Mouse (Mus musculus) spleen, adult 18-20 months (tissue): Measurements from ENCODE around the gene Gpr132.
A peak's percentile ranks its signal among the peaks of the same experiment; 100 is the strongest.

Experiments
- DNase-seq, 2 experiments: peaks; one replicate each; pipeline ENCODE4 v3.0.0; 2022; ENCODE audit warnings: mixed read lengths in 2 of 2

The Gpr132 gene

DNA sequence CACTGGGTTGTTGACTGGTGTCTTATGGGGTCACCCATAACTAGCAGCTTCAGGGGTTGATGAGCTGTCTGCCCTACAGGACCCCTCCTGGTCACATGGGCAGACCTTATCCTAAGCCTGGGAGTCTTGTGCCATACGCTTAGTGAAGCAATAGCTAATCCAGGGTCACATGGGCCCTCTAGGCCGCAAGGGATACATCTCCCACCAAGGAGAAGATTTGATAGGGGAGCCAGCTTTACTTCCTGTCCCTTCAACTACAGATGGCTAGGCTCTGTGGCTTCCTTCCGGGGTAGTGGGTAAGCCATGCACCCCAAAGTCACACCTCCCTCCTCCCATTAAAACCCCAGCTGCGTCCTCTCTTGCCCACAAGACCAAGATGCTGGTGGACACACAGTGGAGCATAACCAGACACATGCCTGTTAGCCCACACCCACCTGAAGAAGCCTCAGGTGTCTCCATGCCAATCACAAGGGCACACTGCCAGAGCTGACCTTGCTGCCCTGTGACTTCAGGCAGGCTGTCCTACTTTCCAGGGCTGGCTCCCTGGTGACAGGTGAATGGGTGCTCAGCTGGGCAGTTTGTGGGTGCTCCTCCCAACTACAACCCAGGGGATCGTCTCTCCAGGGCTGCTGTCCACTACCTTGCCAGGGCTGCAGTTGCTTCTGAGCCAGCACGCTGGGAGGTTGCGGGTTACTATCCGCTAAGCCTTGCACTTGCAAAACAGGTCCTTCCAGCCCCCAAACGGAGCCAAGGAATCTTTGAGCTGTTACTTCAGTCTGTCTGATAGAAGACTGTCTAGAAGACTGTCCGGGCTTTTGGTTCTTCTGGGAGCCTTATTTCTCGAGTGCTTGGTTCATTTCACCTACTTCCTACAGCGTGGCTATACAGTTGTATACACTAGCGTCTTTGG, at the start of gene Gpr132:
Gene Gpr132 (minus strand): TSS at position 51 of the 910 bp plus-strand sequence.
- DNase-seq: no peak

DNA sequence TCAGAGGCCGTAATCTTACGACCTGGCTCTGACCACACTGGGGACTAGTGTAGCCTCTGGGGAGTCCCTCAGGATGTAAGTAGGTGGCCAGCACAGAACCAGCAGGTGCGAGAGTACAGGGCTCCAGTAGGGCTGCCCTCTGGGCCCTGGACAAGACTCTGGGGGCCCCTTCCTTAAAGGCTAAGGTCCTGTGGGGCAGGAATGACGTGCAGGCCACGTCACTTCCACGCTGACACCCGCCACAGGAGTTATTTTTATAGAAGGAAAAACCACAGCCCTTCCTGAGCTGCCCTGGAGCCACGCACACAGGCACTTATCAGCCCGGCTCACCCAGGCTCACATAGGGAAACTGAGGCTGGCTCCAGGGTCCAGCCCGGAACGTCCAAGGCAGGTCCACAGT, 49.5 kb upstream of the Gpr132 start:
- DNase-seq: no peak

DNA sequence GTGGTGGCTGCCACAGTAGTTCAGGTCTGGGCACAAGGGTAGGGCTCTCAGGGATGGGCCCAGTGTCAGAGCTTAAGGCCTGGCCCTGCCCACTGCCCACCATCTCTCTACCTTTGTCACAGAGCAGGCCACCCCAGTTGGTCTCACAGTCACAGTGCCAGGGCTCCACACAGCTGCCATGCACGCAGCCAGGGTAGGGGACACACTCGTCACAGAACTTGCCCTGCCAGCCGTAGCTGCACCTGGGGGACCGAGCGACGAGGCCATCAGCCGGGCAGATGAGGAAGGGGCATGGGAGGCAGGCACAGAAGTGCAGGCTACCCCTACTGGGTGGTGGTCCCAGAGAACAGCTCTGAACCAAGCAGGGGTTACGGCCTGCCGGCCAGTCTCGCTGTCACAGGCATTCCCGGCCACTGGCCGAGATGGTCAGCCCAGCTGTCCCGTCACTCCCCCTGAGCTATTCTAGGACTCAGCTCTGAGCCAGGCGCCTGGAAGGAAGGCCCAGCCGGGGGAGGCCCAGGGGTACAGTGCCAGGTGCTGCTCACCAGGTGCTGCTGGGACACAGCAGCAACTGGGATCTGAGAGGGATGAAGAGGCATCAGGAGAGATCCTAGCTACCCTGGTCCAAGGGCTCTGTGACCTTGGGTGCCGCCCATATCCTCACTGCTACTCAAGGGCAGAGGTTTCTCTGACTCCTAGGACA, 48.8 kb upstream of the Gpr132 start:
- no peak for DNase-seq

DNA sequence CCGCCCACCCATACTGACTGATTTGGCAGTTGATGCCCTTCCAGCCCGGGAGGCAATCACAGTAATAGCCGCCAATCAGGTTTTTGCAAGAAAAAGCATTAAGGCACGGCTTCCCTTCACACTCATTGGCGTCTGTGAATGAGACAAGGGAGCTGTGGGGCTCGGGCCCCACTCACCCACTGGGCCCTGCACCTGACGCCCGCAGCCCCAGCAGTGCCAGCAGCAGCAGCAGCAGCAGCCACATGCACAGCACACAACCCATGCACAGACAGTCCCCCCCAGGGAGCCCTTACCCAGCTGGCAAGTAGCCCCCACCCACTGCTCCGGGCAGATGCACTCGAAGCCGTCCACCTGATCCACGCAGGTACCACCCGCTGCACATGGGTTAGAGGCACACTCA, 47.6 kb upstream of the Gpr132 start:
- DNase-seq: no peak

DNA sequence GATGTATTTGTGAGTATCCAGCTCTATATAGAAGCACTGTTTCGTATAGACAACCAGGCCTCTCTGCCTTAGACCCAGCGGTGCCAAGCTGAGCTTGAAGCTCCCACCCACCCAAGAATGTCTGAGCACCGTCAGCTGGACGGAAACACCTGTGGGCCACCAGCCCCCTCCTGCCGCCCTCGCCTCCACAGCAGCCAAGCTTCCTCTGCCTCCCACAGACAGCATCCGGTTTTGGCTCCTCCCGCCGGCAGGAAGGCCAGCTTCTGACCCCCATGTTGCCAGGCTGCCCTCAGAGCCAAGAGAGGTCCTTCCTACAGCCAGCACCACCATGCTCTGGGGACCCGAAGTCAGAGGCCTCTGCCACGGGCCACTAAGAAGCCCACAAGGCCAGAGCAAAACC, 46.5 kb upstream of the Gpr132 start:
- DNase-seq: no peak

DNA sequence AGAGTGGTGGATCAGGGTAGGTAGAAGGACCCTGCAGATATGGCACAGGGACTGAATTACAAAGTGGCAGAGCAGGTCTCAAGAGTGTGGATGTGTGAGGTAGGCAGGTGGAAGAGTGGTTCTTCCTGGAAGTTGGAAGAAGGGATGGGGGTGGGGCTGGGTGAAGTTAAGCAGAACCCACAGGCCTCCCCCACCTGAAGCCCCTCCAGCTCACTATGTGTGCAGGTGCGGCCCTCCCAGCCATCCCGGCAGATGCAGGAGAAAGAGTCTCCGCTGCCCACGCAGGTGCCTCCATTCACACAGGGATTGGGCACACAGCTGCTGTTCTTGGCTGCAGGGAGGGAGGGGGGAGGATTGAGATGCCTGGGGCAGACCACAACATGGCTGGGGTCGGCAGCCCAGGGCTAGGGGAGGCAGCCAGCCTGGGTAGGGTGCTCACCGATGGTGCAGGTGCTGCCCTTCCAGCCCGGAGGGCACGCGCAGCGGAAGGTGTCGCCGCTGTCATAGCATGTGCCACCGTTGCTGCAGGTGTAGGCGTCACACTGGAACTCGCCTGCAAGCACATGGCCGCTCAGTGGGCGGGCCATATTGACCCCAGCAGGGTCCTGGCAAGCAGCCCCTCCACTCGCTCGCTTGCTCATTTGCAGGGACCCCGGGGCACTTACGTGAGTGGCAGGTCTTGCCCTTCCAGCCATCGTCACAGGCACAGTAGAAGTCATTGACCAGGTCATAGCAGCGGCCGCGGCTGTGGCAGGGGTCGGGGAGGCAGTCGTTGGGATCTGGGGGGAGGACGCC, 45.1 kb upstream of the Gpr132 start:
- DNase-seq: no peak

DNA sequence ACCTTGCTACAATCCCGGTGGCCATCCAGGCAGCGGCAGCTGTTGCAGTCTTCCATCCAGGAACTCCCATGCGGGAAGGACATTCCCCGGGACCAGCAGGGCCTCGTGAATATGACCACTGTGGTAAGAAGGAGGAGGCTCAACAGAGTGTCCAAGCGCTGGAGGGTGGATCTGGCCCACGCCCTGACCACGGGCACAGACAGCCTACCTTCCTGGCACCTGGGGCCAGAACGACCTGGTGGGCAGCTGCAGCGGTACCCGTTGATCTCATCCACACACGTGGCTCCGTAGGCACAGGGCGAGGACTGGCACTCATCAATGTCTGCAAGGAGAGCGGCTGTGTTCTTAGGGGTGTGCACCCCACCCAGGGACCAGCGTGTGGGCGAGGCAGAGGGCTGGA, 43.7 kb upstream of the Gpr132 start:
- DNase-seq: no peak

DNA sequence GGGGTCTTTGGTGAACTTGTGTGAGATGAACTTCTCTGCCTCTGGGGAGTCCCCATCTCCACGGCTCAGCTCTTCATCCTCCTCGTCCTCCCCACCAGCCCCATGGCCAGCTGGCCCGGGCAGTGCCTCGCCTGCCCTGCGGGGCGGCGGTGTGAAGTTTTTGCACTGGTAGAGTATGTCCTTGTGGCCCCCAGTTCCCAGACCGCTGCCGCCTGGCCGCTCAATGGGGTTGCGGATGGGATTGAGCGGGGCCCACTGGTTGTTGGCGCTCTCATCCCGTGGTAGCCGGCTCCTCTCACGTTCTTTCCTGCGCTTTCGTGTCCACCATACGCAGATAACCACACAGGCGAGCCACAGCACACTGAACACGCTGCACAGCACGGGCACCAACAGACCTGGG, 41.0 kb upstream of the Gpr132 start:
- DNase-seq: no peak

DNA sequence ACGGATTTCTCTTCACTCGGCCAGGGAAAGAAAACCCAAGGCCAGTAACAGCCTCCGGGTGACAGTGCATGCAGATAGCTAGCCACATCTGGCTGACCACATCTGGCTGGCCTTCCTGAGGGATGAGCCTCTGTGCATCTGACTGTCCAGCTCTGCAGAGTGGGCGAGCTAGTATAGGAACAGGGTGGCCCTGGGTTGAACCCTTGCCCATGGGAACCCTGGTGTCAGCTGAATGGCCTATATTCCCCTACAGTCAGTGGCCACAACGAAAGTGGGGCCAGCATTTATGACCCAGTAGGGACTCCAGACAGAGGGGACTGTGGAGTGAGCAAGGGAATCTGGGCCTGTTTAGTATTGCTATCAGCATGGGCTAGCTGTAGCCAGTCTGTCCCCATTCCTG, 37.0 kb upstream of the Gpr132 start:
- no peak for DNase-seq

DNA sequence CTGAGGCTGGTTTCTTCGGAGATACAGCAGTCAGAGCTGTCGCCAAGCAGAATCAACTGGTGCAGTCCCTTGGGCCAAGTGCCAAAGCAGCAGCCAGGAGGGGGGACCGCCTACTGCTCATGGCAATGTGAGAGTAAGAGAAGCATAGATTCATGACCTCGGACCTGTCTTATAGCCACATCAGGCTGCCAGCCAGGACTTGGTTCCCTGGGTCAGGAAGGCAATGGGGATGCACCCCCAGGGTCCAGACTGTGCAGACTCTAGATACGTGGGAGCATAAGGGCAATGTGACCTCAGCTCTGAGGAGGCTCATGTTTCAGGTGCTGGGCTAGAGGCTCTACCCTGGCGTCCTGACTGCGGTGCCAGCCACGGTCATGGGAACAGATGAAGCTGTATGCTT, 35.9 kb upstream of the Gpr132 start:
- DNase-seq: no peak

DNA sequence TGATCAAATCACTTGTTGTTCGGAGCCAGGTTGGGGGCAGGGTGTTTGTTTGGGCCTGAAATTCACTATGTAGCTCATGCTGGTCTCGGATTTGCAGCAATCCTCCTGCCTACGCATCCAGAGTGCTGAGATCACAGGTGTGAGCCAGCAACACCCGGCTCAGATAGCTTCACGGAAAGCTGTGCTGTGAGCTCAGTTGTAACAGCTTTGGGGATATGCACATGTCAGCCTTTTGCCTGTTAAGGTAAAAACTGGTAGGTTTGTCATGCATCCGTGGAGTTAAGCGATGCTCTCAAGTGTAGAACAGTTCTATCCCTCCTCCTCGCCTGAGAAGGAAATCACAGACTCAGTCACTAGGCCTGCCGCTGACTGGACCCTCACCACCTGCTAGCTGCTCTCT, 32.6 kb upstream of the Gpr132 start:
- DNase-seq: no peak

DNA sequence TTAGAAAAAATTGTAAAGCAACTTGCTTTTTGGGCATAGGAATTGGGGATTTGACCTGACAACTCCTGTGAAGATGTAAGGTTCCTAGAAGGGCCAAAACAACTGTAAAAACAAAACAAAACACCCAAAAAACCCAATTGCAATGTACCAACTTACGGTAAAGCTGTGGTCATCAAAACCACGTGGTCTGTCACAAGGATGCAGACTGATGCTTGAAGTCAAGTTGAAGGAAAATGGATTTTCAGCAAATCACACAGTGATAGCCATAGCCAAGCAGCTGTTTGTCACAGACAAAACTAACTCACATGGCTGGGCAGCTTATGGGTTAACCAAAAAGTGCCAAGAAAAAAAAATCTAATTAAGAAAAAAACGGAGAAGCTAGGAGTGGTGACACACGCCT, 30.9 kb upstream of the Gpr132 start:
- no peak for DNase-seq

DNA sequence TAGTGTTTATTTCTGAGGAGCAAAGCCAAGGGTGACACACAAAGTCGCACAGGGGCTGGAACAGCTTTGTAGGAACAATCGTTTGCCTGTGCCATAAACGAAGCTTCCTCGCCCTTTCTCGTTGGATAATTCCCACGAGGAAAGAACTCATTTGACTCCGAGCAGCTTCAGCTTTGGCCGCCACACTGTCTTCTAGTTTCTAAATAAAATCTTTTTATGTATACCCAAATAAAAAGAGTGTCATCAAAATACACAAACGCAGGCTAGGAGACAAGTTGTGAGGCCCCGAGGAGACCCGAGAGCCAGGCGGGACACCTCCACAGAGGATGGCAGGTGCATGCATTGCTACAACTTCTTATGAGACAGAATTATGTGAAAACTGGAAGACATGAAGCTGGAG, 30.3 kb upstream of the Gpr132 start:
- no peak for DNase-seq

DNA sequence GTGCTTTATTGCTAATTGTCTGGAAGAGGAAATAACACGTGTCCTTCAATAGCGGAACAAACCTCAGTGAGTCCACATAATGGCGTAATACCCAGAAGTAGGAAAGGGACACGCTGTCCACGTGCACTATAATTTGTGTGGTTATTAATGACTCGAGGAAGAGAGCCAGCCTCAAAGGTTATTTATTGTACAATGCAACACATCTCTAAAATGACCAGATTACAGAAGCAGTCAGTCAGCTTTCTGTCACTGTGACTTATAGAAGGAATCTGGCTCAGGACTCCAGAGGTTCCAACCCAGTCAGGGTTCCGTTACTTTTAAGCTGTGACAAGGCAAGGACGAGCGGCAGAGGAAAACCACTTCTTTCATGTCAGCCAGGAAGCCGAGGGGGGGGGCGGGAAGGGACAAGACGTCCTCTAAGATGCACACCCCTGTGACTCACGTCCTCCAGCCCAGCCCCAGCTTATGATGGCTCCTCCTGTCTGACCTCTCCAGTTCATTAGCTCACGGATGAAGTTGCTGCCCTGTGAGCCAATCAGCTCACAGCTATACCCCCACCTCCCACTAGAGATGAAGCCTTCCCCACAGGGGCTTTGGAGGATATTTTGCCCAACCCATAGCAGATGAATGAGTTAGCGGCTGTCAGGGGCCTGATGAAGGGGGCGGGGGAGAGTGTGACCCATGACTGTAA, 29.6 kb upstream of the Gpr132 start:
- DNase-seq: no peak

DNA sequence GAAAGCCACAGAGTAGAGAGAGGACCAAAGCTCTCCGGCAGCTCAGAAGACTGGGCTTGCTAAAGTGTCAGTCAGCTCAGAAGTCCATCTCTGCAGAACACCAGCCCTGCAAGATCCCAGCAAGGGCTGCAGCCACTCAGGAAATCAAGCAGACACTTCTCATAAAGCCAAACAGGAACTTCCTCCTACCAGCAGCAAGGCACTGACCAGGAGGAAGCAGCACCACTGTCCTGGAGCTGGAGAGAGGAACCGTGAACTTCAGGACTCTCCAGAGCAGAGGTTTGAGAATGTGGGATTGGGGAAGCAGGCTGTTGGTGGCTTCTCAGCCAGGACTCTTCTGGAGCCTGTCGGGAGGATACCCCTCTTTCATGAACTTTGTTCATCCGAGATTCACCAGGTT, 26.9 kb upstream of the Gpr132 start:
- no peak for DNase-seq

DNA sequence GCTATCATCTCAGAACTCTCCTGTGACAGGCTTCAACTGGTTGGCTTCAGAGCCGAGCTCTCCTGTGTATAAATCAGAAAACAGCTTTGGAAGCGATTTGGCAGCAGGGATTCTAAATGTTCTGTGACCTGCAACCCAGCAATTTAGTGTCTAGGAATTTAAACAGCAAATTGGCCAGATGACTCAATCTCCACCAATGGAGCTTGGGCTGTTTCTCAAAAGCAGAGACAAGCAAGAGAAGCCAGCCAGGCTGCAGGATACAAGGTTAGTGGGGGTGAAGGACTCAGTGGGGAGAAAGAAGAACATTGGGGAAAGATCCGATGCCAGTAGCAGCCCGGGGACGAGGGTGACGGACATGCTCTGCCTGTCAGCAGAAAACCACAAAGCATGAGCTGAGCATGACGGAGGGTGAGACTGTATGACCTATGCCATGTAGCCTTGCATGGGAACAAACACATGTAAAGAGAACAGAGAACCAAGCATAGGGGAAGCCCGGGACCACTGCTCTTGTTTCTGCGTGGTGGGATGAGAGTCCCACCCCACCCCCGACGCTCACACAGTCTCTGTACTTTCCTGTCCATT, 26.4 kb upstream of the Gpr132 start:
- no peak for DNase-seq

DNA sequence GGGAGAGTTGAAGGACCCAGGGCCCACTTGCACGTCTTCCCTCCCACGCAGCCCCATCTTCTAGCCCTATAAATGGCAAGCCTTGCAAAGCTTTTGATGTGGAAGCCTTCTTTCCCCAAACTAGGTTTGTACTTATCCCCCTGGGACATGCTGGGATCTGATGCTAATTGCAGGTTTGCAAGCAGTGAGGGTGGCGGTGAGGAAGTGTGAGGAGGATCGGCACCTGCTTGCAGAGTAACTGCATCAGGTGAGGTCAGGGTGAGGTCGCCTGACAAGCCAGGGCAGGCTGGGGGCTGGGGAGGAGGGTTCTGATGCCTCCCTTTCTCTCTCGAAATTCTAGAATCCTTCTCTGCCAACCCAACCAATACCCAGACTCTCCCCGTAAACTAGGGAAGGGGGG, 17.4 kb upstream of the Gpr132 start:
- no peak for DNase-seq

DNA sequence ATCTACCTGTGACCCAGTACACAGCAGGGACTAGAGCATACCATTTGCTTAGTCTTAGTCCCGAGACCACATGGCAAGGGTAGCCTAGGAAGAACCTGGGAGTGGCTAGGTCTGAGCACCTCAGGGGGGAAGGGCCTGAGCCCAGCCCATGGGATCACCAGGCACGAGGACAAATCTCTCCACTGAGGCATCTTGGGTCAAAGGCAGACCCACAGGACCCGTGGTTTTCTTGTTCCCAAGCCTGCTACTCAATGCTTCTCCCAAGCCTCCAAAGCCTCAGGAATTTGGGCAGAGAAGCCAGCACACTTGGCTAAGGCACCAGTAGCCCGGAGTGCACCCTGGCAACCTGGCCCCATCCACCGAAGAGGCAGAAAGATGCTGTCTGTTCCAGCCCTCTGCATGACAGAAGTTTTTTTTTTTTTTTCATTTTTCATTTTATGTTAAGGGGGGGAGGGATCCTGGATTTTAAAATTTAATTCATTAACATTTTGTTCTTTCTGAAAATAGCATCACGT, 13.3 kb upstream of the Gpr132 start:
- DNase-seq: no peak

DNA sequence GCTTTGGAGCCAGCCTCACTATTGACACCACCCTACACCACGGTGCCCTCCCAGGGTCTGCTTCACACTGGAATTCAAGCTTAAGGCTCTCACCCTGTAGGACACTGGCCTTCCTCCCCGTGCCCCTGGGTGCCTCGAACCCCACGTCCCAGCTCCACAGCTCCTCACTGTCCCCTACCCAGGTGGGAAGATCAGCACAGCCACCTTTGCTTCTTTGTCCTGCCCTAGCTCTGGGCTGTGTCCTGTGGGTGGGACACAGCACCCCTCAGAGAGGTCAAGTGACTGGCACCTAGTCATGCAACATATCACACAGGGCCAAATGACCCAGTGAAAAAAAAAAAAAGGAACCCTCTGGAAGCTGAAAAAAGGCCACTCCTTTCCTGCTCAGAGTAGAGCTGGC, 12.6 kb upstream of the Gpr132 start:
- DNase-seq: no peak

DNA sequence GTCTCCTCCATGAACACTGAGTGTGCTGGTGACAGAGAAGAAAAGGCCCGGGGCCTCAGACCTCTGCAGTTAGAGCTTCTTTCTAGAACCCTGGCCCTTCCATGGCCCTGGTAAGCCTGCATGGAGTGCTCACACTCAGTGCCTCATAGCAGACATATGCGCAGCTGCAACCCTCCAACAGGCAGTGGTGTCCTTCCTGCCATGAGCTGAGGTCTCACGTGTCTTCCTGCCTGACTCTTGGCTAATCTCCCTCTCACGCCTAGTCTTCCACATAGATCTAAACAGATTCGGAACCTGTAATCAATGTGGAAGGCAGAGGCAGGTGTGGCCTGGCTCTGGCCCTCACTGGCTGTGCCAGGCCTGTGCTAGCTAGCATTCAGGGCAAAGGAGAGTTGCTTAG, 11.7 kb upstream of the Gpr132 start:
- DNase-seq: no peak

DNA sequence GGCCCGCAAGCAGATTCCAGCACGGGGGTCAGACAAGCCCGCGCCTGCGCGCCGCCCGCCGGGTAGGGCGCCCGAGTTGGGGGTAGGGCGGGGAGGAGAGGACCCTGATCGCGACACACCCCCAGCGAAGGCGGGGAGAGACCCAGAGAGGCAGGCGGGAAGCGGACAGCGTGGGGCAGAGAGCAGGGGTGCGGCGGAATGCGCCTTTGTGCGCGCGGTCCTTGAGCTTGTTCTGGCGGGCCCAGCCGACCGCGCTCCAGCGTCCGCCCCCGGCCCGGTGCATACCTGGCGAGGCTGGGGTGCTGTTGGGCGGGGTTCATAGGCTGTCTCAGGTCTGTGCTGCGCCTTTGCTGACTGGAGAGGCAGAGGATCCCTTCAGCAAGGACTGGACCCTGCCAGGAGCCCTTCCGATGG, 9.6 kb upstream of the Gpr132 start:
- peak in 1 of 2 experiments; percentile 28 for DNase-seq

DNA sequence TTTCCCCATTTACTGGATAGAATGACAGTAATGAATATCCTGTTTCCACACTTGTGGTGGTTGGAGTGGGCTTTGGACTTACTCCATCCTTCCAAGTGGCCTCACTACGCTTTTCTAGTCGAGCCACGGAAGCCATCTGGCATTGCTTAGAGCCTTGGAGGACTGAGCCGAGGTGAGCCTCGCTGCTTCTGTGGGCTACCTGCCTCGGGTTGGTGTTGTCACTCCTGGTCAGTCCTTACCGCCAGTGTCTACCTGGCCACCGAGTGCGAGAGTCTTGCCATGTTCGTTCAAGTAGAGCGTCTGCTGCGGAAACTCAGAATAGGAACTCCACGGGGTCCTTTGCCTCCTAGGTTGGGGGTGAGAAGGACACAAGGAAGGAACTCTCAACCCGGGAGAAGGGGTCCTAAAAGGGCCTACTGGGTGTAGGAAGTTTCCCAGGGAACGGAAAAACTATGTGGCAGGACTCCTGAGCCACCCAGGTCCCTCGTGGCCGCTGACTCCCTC, 9.1 kb upstream of the Gpr132 start:
- no peak for DNase-seq
